Mouse (Mus musculus): Measurements from ENCODE around the gene Trnau1ap. TPM values are rescaled to one million over a fixed set of nuclear protein-coding genes. Genes with fewer than 3 reads are reported as not detected.
"Not testable (repeated sequence)": the region's sequence is repeated elsewhere in the genome, so short reads cannot be mapped to it uniquely, and the experiment has no call there.

Trnau1ap gene
- polyA plus RNA-seq, 1 experiment from 2014 or later, result 80.5 TPM

DNA sequence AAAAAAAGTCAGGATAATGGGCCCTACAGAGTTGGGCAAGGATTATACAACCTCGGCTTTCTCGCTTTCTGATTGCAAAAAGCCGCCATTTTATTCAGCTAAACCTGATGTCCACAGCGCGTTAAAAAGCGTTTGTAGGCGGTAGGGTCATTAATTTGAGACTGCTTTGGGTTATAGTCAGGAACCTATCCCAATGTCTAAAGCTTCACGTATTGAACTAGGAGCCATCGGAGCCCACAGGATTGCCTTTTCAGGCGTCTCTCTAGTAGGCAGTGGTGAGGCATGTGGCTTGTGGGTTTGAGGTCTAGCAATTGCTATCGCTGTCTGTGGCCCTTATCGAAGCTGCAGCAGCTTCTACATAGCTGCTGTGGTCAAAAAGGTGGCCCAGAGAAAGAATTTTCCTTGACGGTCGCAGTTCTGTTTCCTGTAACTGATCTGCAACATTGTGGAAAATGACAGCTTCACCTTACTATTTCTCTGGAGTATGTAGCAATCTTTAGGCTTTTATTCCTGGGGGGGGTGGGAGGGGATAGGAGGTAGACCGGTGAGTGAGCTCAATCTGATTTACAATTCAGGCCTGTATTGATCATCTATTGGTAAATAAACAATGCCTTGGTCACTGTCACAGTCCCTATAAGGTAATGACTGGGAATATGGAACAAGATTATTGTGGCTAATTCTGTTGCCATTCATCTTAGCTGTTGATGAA is 20.0 kb downstream of the Trnau1ap start:
- Histone ChIP-seq H3K27me3 (no peaks in the 10 kb centered on the region), H3K4me2 (replicated peaks) (peak overlapping the region; percentile 87), H3K36me3 (peaks cover 40% of the 10 kb centered on the region), H3K9ac (peak overlapping the region; percentile 91), H3K4me1 (peaks cover 11% of the 10 kb centered on the region), H3K4me3 (peak overlapping the region; percentile 80), H3K9me3 (no peaks in the 10 kb centered on the region), H3K27ac (peak overlapping the region; percentile 92)
- no peak for ATAC-seq (ENCODE audit: insufficient number of reproducible peaks, insufficient read depth, low FRiP score, low TSS enrichment)
- under 1% methylated on average over 15 of the region's 15 CpGs for WGBS

DNA sequence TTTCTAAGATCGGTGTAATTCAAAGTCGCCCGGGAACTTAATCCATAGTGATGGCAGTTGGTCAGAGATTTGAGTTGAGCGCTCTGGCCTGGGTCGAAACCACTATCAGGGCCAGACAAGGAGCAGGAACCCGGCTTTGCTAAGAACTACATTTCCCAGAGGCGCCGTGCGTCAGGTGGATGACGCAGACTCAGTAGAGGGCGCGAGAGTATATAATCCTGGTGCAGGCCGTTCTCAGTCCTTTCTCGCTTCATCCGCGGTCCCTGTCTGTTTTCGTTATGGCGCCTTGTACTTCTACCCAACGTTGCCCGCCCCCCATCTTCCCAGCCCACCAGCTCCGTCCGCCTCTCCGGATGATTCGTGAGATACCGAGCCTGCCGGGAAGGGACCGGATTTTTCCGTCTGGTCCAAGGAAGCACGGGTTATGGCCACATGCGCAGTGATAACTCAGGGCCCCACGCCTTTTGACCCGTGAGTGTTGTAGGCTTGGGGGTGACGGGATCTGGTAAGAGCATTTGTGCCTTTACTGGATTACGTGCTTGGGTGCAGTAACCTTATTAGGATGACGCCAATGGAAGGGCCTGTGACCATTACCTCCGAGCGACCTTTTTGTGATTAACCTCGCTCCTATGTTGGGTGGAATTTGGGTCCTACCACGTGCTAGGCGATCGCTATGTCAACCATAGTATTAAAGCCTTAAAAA is 20.8 kb downstream of the Trnau1ap start:
- peaks cover 11% of the 10 kb centered on the region for H3K4me1 ChIP-seq
- peak; percentile 82 for ATAC-seq (ENCODE audit: insufficient number of reproducible peaks, insufficient read depth, low FRiP score, low TSS enrichment)

DNA sequence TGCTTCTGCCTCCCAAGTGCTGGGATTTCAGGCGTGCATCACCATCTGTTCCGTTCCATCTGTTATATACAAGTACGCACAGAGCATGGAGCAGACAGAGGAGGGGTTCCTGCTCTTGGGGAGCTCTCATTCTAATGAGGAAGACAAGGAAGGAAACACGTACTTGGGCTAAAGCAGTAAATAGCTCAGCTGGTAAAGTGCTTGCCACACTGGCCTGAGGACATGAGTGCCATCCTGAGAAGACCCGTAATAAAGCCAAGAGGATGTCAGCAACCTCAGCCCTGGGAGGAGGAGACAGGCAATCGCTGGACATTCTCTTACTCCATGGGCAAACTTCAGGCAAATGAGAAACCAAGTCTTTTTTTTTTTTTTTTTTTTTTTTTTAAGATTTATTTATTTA is 23.3 kb downstream of the Trnau1ap start:
- Histone ChIP-seq H3K9ac (no peak overlapping the region), H3K4me3 (no peak overlapping the region), H3K27ac (no peak overlapping the region), H3K4me2 (replicated peaks) (no peak overlapping the region), H3K36me3 (peaks cover 17% of the 10 kb centered on the region), H3K4me1 (peaks cover 16% of the 10 kb centered on the region), H3K27me3 (no peaks in the 10 kb centered on the region), H3K9me3 (no peaks in the 10 kb centered on the region)
- 81% methylated on average over 6 of the region's 6 CpGs for WGBS
- ATAC-seq (ENCODE audit: insufficient number of reproducible peaks, insufficient read depth, low FRiP score, low TSS enrichment), result no peak

More for the DNA sequence above, 20.8 kb downstream of the Trnau1ap start:
- no peaks in the 10 kb centered on the region for H3K9me3 ChIP-seq
- peak overlapping the region; percentile 87 for H3K4me2 ChIP-seq (replicated peaks)
- H3K27me3 ChIP-seq, result no peaks in the 10 kb centered on the region
- WGBS, result 1% methylated on average over 41 of the region's 41 CpGs
- peak overlapping the region; percentile 92 for H3K27ac ChIP-seq
- peak overlapping the region; percentile 91 for H3K9ac ChIP-seq
- peak overlapping the region; percentile 80 for H3K4me3 ChIP-seq
- peaks cover 32% of the 10 kb centered on the region for H3K36me3 ChIP-seq

DNA sequence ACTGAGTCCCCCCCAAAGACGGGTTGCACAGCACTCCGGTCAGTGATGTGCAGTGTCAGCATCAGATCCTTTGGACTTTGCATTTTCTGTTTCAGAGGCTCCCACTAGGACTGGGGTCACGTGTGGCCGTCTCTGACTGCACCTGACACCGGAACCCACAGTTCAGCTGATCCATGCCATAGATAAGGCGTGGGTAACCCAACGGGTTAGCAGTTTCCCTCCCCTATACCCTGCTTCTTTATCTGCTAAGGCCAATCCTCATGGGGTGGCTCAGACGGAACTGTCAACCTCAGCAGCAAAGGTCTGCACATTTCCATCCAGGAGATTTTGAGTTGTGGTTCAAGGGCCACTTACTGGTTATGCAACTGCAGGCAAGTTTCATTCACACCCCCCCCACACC is 24.1 kb downstream of the Trnau1ap start:
- peaks cover 9% of the 10 kb centered on the region for H3K36me3 ChIP-seq
- H3K9ac ChIP-seq, result no peak overlapping the region
- H3K4me2 ChIP-seq (replicated peaks), result no peak overlapping the region
- no peaks in the 10 kb centered on the region for H3K27me3 ChIP-seq
- H3K4me3 ChIP-seq, result no peak overlapping the region
- WGBS, result 80% methylated on average over 8 of the region's 8 CpGs
- no peak for ATAC-seq (ENCODE audit: insufficient number of reproducible peaks, insufficient read depth, low FRiP score, low TSS enrichment)
- H3K27ac ChIP-seq, result no peak overlapping the region
- no peaks in the 10 kb centered on the region for H3K9me3 ChIP-seq
- peaks cover 14% of the 10 kb centered on the region for H3K4me1 ChIP-seq

DNA sequence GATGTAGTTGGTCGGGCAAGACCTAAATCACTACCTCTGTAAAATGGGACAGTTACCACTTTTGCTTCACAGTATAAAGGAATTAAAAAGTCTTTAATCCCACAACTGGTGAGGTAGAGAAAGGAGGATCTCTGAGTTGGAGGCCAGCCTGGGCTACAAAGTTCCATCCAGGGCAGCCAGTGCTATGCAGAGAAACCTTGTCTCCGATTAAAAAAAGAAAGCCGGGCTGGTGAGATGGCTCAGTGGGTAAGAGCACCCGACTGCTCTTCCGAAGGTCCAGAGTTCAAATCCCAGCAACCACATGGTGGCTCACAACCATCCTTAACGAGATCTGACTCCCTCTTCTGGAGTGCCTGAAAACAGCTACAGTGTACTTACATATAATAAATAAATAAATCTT is 25.9 kb downstream of the Trnau1ap start:
- Histone ChIP-seq H3K4me2 (replicated peaks) (peak overlapping the region; percentile 64), H3K4me3 (peak overlapping the region; percentile 43), H3K9ac (peak overlapping the region; percentile 28; the same call in 1 of the 2 replicates)
- H3K27ac ChIP-seq; H3K9me3 ChIP-seq; ATAC-seq (ENCODE audit: insufficient number of reproducible peaks, insufficient read depth, low FRiP score, low TSS enrichment); H3K36me3 ChIP-seq; H3K4me1 ChIP-seq; H3K27me3 ChIP-seq: not testable (repeated sequence)
- WGBS, result 48% methylated on average over 6 of the region's 6 CpGs

- 2% methylated on average over 31 of the region's 31 CpGs for WGBS
- H3K27ac ChIP-seq, result no peak within 1 kb of the TSS
Measured at GRCm38 (mm10) chr4:132302939-132303479, 26.3 kb downstream of the Trnau1ap start, which contains the start of gene Rab42. Gene Rab42, minus strand, starts transcription at chr4:132303385.

GRCm38 (mm10) chr4:132301965-132302938 is 27.1 kb downstream of the Trnau1ap start:
- Histone ChIP-seq H3K36me3 (no peaks in the 10 kb centered on the region), H3K9ac (peak overlapping the region; percentile 28; the same call in 1 of the 2 replicates), H3K27ac (no peak overlapping the region), H3K4me3 (peak overlapping the region; percentile 43), H3K9me3 (no peaks in the 10 kb centered on the region), H3K27me3 (no peaks in the 10 kb centered on the region), H3K4me1 (0 out of 2 replicates have a peak, but pooled peaks cover 5% of the 10 kb centered on the region), H3K4me2 (replicated peaks) (peak overlapping the region; percentile 64)
- 61% methylated on average over 16 of the region's 16 CpGs for WGBS
- ATAC-seq (ENCODE audit: insufficient number of reproducible peaks, insufficient read depth, low FRiP score, low TSS enrichment), result 0 out of 2 replicates have a peak, but pooled peaks have one; percentile 4

More at GRCm38 (mm10) chr4:132302939-132303479, 26.3 kb downstream of the Trnau1ap start, which contains the start of gene Rab42:
- peak; percentile 65 for ATAC-seq (ENCODE audit: insufficient number of reproducible peaks, insufficient read depth, low FRiP score, low TSS enrichment)
- peak within 1 kb of the TSS; percentile 64 for H3K4me2 ChIP-seq (replicated peaks)
- peak within 1 kb of the TSS; percentile 43 for H3K4me3 ChIP-seq
- peak within 1 kb of the TSS; percentile 28; the same call in 1 of the 2 replicates for H3K9ac ChIP-seq
- 0 out of 2 replicates have a peak, but pooled peaks cover 5% of the 10 kb centered on the region for H3K4me1 ChIP-seq
- H3K9me3 ChIP-seq, result no peaks in the 10 kb centered on the region
- no peaks in the 10 kb centered on the region for H3K36me3 ChIP-seq
- H3K27me3 ChIP-seq, result no peaks in the 10 kb centered on the region

GRCm38 (mm10) chr4:132301486-132301885 is 27.9 kb downstream of the Trnau1ap start:
- Histone ChIP-seq H3K4me1 (0 out of 2 replicates have a peak, but pooled peaks cover 5% of the 10 kb centered on the region), H3K27me3 (no peaks in the 10 kb centered on the region), H3K9me3 (no peaks in the 10 kb centered on the region), H3K36me3 (no peaks in the 10 kb centered on the region), H3K4me2 (replicated peaks) (no peak overlapping the region), H3K27ac (no peak overlapping the region), H3K4me3 (no peak overlapping the region), H3K9ac (no peak overlapping the region)
- 82% methylated on average over 6 of the region's 6 CpGs for WGBS
- no peak for ATAC-seq (ENCODE audit: insufficient number of reproducible peaks, insufficient read depth, low FRiP score, low TSS enrichment)

DNA sequence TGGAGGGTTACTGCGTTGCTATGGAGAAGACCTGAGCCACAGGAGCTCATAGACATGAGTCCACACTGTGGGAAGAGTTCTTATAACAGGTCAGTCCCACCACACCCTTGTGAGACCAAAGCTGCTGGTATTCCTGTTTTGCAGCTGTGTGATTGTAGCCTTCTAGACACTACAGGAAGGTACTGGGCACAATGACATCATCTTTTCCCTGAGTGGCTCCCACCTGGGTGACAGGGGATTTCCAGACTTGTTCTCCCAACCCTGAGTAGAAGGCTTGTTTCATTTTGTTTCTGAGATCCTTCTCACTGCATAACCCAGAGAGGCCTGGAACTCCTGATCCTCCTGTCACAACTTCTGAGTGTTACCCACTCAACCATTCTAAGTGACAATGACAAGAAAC is 29.5 kb downstream of the Trnau1ap start:
- no peak overlapping the region for H3K4me3 ChIP-seq
- H3K9ac ChIP-seq, result no peak overlapping the region
- ATAC-seq (ENCODE audit: insufficient number of reproducible peaks, insufficient read depth, low FRiP score, low TSS enrichment), result no peak
- H3K4me1 ChIP-seq, result 0 out of 2 replicates have a peak, but pooled peaks cover 5% of the 10 kb centered on the region
- H3K4me2 ChIP-seq (replicated peaks), result no peak overlapping the region
- H3K27ac ChIP-seq, result no peak overlapping the region
- no peaks in the 10 kb centered on the region for H3K9me3 ChIP-seq
- no peaks in the 10 kb centered on the region for H3K27me3 ChIP-seq
- 88% methylated on average over 1 of the region's 1 CpGs for WGBS
- H3K36me3 ChIP-seq, result no peaks in the 10 kb centered on the region

DNA sequence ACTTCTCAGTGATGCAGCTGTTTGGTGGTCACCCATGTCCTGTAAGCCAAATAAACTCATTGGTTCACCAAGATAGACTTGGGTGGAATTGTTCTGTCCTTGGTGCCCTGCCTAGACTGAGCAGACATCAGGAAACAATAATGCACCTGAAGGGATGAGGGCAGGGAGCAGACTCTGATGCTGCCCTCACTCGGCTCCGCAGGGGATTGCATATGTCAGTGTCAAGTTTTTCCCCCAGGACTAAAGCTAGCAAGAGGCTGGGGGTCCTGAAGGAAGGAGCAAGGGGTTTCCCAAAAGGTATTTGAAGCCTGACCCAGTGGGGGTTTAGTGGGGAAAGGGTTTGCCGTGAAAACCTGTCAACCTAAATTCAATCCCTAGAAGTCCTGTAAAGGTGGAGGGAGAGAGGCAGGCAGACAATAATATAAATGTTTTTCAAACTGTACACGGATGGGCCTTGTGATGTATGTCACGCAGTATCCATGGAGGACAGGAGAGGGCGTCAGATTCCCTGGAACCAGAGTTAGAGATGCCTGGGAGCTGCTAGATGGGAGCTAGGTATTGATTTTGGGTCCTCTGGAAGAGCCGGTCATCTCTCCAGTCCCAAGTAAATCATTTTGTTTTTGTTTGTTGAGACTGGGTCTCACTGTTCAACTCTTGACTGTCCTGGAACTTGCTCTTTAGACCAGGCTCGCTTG is 33.5 kb downstream of the Trnau1ap start:
- no peak overlapping the region for H3K4me2 ChIP-seq (replicated peaks)
- no peak overlapping the region for H3K9ac ChIP-seq
- no peak overlapping the region for H3K27ac ChIP-seq
- WGBS, result 42% methylated on average over 8 of the region's 8 CpGs
- no peaks in the 10 kb centered on the region for H3K27me3 ChIP-seq
- H3K4me3 ChIP-seq, result no peak overlapping the region
- ATAC-seq (ENCODE audit: insufficient number of reproducible peaks, insufficient read depth, low FRiP score, low TSS enrichment), result no peak
- H3K4me1 ChIP-seq, result no peaks in the 10 kb centered on the region
- H3K9me3 ChIP-seq, result no peaks in the 10 kb centered on the region
- H3K36me3 ChIP-seq, result peaks cover 19% of the 10 kb centered on the region

Measured in embryonic facial prominence, embryonic 12.5 days (tissue).